Mouse (Mus musculus): Measurements from ENCODE around the gene Lct.

DNA sequence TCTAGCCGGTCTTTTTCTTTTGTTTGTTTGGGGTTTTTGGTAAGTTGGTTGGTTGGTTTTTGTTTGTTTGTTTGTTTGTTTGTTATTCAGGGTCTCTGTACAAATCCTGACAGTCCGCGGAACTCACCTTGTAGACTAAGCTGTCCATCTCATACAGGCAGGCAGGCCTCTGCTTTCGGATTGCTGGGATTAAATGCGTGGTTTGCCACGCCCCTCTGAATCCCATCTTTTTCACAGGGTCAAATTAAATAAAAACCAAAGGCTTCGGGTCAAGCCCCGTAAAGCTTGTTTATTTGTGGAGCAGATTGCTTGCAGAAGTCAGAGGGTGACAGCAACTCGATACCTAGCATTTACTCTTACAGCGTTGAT is 84.5 kb downstream of the Lct start, which contains the start of gene Ubxn4:
- TF ChIP-seq EP300 (IDR thresholded peaks at IDR 0.05; ENCODE audit: low read depth) = no peak
- no peak for TF ChIP-seq CTCF (IDR thresholded peaks at IDR 0.05; ENCODE audit: low read depth)

All from liver, embryonic 14.5 days (tissue).